Mouse (Mus musculus): ENCODE measurements around the gene Tlx3.

DNA sequence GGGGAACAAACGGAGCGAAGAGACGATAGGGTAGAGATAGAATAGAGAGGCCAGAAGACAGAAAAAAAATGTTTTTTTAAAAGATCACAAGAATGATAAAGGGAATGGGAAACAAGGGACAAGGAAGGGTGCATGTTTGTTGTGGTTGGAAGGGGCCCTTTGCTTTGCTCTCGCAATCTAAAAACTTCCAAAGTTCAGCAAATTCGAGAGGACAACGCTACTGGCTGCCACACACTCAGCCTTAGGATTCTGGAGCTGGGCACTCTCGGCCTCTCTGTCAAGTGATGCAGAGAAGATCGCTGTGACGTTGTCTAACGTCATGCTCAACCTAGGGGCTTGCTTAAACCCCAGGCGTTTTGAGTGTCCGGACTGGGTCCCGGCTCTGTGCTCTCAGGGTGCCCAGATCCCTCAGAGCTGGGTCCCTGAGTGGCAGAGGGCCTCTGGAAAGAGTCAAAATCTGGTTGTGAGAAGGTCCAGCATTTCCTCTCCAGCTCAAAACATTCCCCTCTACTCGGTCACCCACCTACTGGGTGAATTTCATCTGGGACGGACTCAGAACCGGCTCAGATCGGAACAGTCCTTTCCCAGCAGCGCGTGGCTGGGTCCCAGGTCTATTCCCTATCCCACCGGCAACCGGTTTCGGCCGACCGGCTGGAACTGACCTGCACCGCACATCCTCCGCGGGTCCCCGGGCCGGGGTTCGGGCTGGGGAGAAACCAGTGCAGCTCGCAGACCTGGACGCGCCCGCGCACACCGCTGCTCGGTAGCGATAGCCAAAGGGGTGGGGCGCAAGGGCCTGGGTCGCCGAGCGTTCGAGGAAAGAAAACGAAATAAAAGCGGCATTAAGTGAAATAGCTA is 3.3 kb downstream of the Tlx3 start:
- TF ChIP-seq POLR2A (IDR thresholded peaks at IDR 0.05; ENCODE audit: low read depth, low read length) (no peak), CTCF (conservative IDR thresholded peaks at IDR 0.05; ENCODE audit: insufficient read depth, insufficient read length, low read depth, low read length) (no peak)

Data from kidney, adult 2 months (tissue).